ENCODE assay signal across 25 mouse cellular contexts in genomic region chr14:31586451-31586850, GRCm38 (mm10). TPM values are rescaled to one million over a fixed set of nuclear protein-coding genes. Genes with fewer than 3 reads are reported as not detected.
DNase-seq lines count a peak whose midpoint lies in the region; ATAC-seq lines count a peak whose summit lies in the region.
"Had no signal": no experiment of that assay in that cellular context is flagged by ENCODE, and none has a peak within 500 bp of the region (broad histone marks: within the 10 kb centered on the region; RNA-seq: fewer than 3 reads in every experiment).

No protein-coding gene starts in this region.

- no peak overlapping the region for H3K4me3 ChIP-seq in midbrain, embryonic 13.5 days (replicated peaks)
- H3K4me3 ChIP-seq: embryonic facial prominence, embryonic 10.5 days; embryonic facial prominence, embryonic 12.5 days; forebrain, embryonic 10.5 days; forebrain, embryonic 12.5 days had no signal

- H3K27ac ChIP-seq in midbrain, embryonic 13.5 days: no peak overlapping the region
- H3K27ac ChIP-seq: embryonic facial prominence, embryonic 10.5 days; embryonic facial prominence, embryonic 12.5 days; forebrain, embryonic 10.5 days; forebrain, embryonic 12.5 days had no signal

- no peaks in the 10 kb centered on the region for H3K4me1 ChIP-seq in midbrain, embryonic 13.5 days (replicated peaks)
- H3K4me1 ChIP-seq: embryonic facial prominence, embryonic 10.5 days; embryonic facial prominence, embryonic 12.5 days; forebrain, embryonic 10.5 days; forebrain, embryonic 12.5 days had no signal

- no peaks in the 10 kb centered on the region for H3K36me3 ChIP-seq in midbrain, embryonic 13.5 days
- H3K36me3 ChIP-seq: embryonic facial prominence, embryonic 10.5 days; embryonic facial prominence, embryonic 12.5 days; forebrain, embryonic 10.5 days; forebrain, embryonic 12.5 days had no signal

- DNase-seq in adrenal gland, postnatal 14 days: peak; percentile 18
- DNase-seq in adrenal gland, adult 2 months: no peak
- peak; percentile 19 for DNase-seq in kidney, adult 9 months
- DNase-seq in kidney, postnatal 4 days: no peak
- peak; percentile 16 for DNase-seq in fat pad, adult 2 months (ENCODE audit: extremely low read depth, low read depth, low spot score)
- DNase-seq in urinary bladder, postnatal 4 days (ENCODE audit: low spot score in 2 of 2): no peak
- DNase-seq: adrenal gland, adult 8-10 months; adrenal gland, postnatal 36 days; cerebellum, adult 11-12 months; cerebellum, adult 2 months; cerebellum, adult 9-10 months; cerebellum, postnatal 10 days; cerebellum, postnatal 25 days had no signal

- no peak for ATAC-seq in midbrain, embryonic 13.5 days
- ATAC-seq: forebrain, embryonic 14.5 days; forebrain, embryonic 16.5 days had no signal

- no peak overlapping the region for H3K4me2 ChIP-seq in midbrain, embryonic 13.5 days (replicated peaks)
- H3K4me2 ChIP-seq: embryonic facial prominence, embryonic 12.5 days; forebrain, embryonic 12.5 days had no signal

- H3K9me3 ChIP-seq in midbrain, embryonic 13.5 days: no peaks in the 10 kb centered on the region
- H3K9me3 ChIP-seq: embryonic facial prominence, embryonic 10.5 days; embryonic facial prominence, embryonic 12.5 days; forebrain, embryonic 10.5 days; forebrain, embryonic 12.5 days had no signal

- no peaks in the 10 kb centered on the region for H3K27me3 ChIP-seq in midbrain, embryonic 13.5 days
- H3K27me3 ChIP-seq: embryonic facial prominence, embryonic 12.5 days; forebrain, embryonic 12.5 days had no signal

- 86% methylated on average over 8 of the region's 8 CpGs for WGBS in midbrain, embryonic 13.5 days

- no peak overlapping the region for H3K9ac ChIP-seq in midbrain, embryonic 13.5 days (replicated peaks)
- H3K9ac ChIP-seq: embryonic facial prominence, embryonic 12.5 days; forebrain, embryonic 12.5 days had no signal

RNA-seq across cellular contexts. Expression of gene Colq, which starts 4.7 kb away (rescaled TPM):
- total RNA-seq in adrenal gland, postnatal 14 days (2021): 0.15 and 1.3 TPM in 2 replicates
- not detected for total RNA-seq in adrenal gland, adult 2 months (2021)
- polyA plus RNA-seq in adrenal gland, adult 2 months (2012; rRNA removed): 0.06 and 0.10 TPM in 2 replicates
- polyA plus RNA-seq in midbrain, embryonic 13.5 days (2015; fragmentation: Nextera tagmentation; extraction: Ambion mirVana): not detected in 2 replicates
- total RNA-seq: adrenal gland, postnatal 36 days; MEL had no signal
- polyA plus RNA-seq: C2C12; forebrain, embryonic 16.5 days had no signal

RNA-seq across cellular contexts. Expression of gene Gm49387, which starts 54.2 kb away (rescaled TPM):
- total RNA-seq in adrenal gland, postnatal 14 days (2021): 3.0 and 6.4 TPM in 2 replicates
- total RNA-seq in adrenal gland, adult 2 months (2021): 1 to 10 TPM in 1 of 2 experiments, not detected in 1; 2.3 TPM
- polyA plus RNA-seq in adrenal gland, adult 2 months (2012; rRNA removed): 1.9 TPM in 1 of 2 replicates, not detected in the other
- polyA plus RNA-seq in midbrain, embryonic 13.5 days (2015; fragmentation: Nextera tagmentation; extraction: Ambion mirVana): not detected in 2 replicates
- total RNA-seq: adrenal gland, adult 8-10 months; adrenal gland, postnatal 36 days; ES-E14; MEL had no signal
- polyA plus RNA-seq: C2C12; cerebellum, adult 2 months; cortical plate, adult 2 months; forebrain, embryonic 14.5 days; forebrain, embryonic 16.5 days; frontal cortex, adult 2 months had no signal

RNA-seq across cellular contexts. Expression of gene Btd, which starts 54.4 kb away (rescaled TPM):
- 40.4 and 47.4 TPM in 2 replicates for total RNA-seq in adrenal gland, postnatal 14 days (2021)
- 10 to 100 TPM; 55.6 to 63.4 TPM for total RNA-seq in adrenal gland, adult 2 months (2021)
- polyA plus RNA-seq in adrenal gland, adult 2 months (2012; rRNA removed): 45.8 and 46.2 TPM in 2 replicates
- polyA plus RNA-seq in midbrain, embryonic 13.5 days (2015; fragmentation: Nextera tagmentation; extraction: Ambion mirVana): 13.6 and 14.8 TPM in 2 replicates

RNA-seq across cellular contexts. Expression of gene Hacl1, which starts 54.6 kb away (rescaled TPM):
- 62.2 and 112 TPM in 2 replicates for total RNA-seq in adrenal gland, postnatal 14 days (2021)
- 10 to 100 TPM; 38.9 to 67.1 TPM for total RNA-seq in adrenal gland, adult 2 months (2021)
- 10.8 and 15.2 TPM in 2 replicates for polyA plus RNA-seq in adrenal gland, adult 2 months (2012; rRNA removed)
- 7.5 and 8.6 TPM in 2 replicates for polyA plus RNA-seq in midbrain, embryonic 13.5 days (2015; fragmentation: Nextera tagmentation; extraction: Ambion mirVana)

Comparison
In these comparisons a context has a peak if more than half of its experiments do, and no peak if none do; other contexts are left out.
1. DNase-seq: peak in adrenal gland, postnatal 14 days (single experiment), kidney, adult 9 months (single experiment) and fat pad, adult 2 months (single experiment); none in adrenal gland, adult 2 months (single experiment), kidney, postnatal 4 days (0 of 2) and urinary bladder, postnatal 4 days (0 of 2).